Mouse (Mus musculus): Measurements from ENCODE around the gene Cdx2.

The Cdx2 gene

DNA sequence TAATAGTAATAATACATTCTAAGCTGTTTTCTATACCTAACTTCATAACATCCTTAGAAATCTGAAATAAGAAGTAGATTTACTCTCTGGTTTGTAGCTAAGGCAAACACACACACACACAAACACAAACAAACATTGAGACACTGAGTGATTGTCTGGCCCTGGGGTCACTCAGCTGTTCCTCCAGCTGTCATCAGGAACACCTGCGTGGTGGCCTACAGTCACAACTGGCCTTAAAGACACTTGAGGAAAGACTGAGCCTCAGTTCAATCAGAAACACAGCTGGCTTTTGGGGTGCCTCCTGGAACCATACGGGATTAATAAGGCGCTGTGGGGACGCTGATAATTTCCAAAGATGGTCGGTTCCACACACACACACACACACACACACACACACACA is 9.8 kb downstream of the Cdx2 start:
- no peak for ATAC-seq (ENCODE audit: insufficient number of reproducible peaks, low FRiP score, low TSS enrichment)

GRCm38 (mm10) chr5:147294121-147294520 is 12.9 kb downstream of the Cdx2 start:
- ATAC-seq (ENCODE audit: insufficient number of reproducible peaks, low FRiP score, low TSS enrichment): no peak; the same call in 1 of the 2 replicates

- ATAC-seq (ENCODE audit: insufficient number of reproducible peaks, low FRiP score, low TSS enrichment): peak; percentile 56; the same call in 1 of the 2 replicates
Observed at GRCm38 (mm10) chr5:147293127-147293910, 13.8 kb downstream of the Cdx2 start.

- ATAC-seq (ENCODE audit: insufficient number of reproducible peaks, low FRiP score, low TSS enrichment): no peak
Observed at GRCm38 (mm10) chr5:147292506-147293120, 14.5 kb downstream of the Cdx2 start.

GRCm38 (mm10) chr5:147291764-147292505 is 15.1 kb downstream of the Cdx2 start:
- no peak for ATAC-seq (ENCODE audit: insufficient number of reproducible peaks, low FRiP score, low TSS enrichment)

GRCm38 (mm10) chr5:147284365-147284764 is 22.7 kb downstream of the Cdx2 start:
- no peak for ATAC-seq (ENCODE audit: insufficient number of reproducible peaks, low FRiP score, low TSS enrichment)

DNA sequence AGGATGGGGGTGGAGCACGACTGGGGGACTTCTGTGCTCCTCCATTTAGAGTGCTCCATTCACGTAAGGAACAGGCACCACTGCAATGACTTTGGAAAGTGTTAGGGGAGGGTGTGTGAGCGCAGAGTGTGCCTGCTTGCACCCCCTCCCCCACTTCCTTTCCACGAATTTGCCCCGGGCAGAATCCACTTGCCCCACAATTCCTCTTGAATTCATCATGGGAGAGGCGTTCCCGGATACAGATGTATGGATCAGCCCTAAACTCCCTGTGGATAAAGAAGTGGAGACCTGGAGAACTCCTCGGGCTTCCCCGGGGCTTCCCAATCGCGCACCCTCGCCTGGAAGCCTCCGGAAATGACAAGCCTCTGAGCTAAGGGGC is 29.5 kb downstream of the Cdx2 start:
- no peak for ATAC-seq (ENCODE audit: insufficient number of reproducible peaks, low FRiP score, low TSS enrichment)

- no peak for ATAC-seq (ENCODE audit: insufficient number of reproducible peaks, low FRiP score, low TSS enrichment)
Observed at GRCm38 (mm10) chr5:147276701-147277546, 30.1 kb downstream of the Cdx2 start.

- ATAC-seq (ENCODE audit: insufficient number of reproducible peaks, low FRiP score, low TSS enrichment): no peak
Observed at GRCm38 (mm10) chr5:147275761-147276160, 31.3 kb downstream of the Cdx2 start.

- no peak for ATAC-seq (ENCODE audit: insufficient number of reproducible peaks, low FRiP score, low TSS enrichment)
Observed at GRCm38 (mm10) chr5:147274174-147275141, 32.6 kb downstream of the Cdx2 start.

DNA sequence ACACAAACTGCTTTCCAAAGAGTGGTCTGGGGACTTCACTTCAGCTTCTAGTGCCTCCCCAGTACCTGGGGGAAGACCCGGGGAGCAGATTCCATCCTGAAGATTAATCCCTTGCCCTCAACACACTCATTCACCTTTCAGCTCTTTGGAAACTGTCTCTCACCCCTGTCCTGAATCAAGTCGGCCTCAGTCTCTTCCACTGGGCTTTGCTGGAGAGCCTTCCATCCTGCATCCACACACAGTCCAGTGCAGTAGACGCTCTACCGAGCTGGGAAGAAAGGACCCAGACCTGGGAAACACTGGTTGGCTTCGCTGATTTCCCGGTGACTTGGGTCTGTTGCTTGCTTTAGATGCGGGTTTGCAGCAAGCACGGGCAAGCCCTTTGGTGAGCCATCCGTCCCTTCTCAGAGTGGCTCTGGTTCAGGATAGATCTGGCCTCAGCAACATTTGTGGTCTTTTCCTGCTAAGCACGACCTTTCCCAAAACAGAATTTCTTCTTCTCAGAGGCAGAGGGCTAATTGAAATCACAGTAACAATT is 34.2 kb downstream of the Cdx2 start:
- ATAC-seq (ENCODE audit: insufficient number of reproducible peaks, low FRiP score, low TSS enrichment): no peak

DNA sequence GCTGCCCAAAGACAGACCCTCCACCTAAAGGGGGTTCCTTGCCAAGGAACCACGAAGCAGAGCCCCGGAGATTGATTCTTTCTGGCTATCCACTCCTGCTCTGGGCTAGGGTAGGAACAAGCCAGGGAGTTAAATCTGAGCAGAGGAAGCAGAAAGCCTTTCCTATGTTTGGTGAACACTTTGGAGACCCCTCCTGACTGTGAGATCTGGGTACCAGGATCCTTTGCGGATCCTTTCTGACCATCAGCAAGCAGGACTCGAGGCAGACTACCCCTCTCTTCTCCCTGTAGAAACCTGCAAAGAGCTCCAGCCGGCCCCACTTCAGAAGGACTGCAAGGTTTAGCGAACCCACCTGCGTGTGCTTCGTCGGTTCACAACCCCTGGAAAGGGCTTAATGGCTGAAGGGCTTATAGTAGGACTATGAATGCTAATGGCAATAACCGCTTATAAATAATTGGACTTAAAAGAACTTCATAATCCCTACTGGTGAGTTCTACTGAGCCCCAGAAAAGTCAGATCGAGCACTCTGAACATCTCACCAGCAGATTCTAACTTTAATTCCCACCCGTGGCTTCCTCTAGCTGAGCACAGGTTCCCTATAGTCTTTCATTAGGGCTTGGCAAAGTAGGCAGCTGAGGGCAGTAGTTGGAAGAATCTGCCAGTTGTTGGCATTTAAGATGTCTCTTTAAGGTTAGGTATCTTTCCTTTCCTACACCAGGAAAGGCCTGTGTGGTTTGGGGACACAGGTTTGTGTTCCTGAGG is 34.8 kb downstream of the Cdx2 start:
- ATAC-seq (ENCODE audit: insufficient number of reproducible peaks, low FRiP score, low TSS enrichment): no peak

GRCm38 (mm10) chr5:147270673-147271655 is 36.1 kb downstream of the Cdx2 start:
- no peak for ATAC-seq (ENCODE audit: insufficient number of reproducible peaks, low FRiP score, low TSS enrichment)

GRCm38 (mm10) chr5:147269926-147270672 is 37.0 kb downstream of the Cdx2 start, which contains the start of gene Pdx1:
Gene Pdx1 (plus strand): TSS chr5:147269959.
- ATAC-seq (ENCODE audit: insufficient number of reproducible peaks, low FRiP score, low TSS enrichment): no peak

- ATAC-seq (ENCODE audit: insufficient number of reproducible peaks, low FRiP score, low TSS enrichment): no peak
Observed at GRCm38 (mm10) chr5:147269371-147269770, 37.7 kb downstream of the Cdx2 start.

- no peak for ATAC-seq (ENCODE audit: insufficient number of reproducible peaks, low FRiP score, low TSS enrichment)
Observed at GRCm38 (mm10) chr5:147268728-147269127, 38.3 kb downstream of the Cdx2 start.

Data from cerebellum, adult (tissue).